Mouse (Mus musculus): Measurements from ENCODE around the gene Wwc2.

The Wwc2 gene

GRCm38 (mm10) chr8:47851824-47852502, 138.8 kb downstream of the Wwc2 start:
- peak; percentile 60 for DNase-seq (ENCODE audit: low spot score)

GRCm38 (mm10) chr8:47849842-47850241, 140.9 kb downstream of the Wwc2 start:
- peak; percentile 64 for DNase-seq (ENCODE audit: low spot score)

DNA sequence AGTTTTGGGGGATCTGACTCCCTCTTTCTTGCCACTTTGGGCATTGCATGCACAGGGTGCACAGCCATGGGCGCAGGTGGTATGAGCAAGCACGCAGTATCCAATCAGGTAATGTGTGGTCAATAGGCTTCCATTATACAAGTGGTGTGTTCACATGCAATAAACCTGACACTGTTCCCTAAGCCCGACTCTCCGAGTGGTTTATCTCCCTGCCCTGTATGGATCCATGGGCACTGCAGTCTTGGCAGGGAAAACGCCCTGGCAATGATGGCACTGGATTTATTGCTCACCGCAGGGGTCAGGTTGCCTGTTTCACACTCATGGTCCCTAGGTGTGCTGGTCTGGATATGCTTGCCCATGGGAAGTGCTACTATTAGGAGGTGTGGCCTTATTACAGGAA, 142.8 kb downstream of the Wwc2 start:
- DNase-seq (ENCODE audit: low spot score): no peak

DNA sequence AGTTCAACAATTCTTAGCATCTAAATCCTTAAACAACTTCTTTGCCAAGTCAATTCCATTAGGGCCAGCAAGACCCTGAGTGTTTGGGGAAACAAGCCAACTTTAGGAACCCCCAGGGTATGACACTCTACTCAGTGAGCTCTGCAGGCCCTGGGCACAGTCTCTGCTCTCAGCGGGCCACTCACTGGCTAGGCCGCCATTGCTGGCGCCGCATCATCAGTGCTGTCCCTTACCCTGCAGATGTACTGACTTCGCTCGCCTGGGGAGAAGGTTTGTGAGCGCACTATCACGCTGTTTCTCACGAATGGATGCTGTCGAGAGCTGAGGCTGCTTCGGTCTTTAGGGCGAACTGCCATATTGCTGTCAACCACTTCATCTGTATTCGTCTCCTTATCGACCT, 143.6 kb downstream of the Wwc2 start:
- DNase-seq (ENCODE audit: low spot score): no peak

- DNase-seq (ENCODE audit: low spot score): no peak
These were observed 144.8 kb downstream of the Wwc2 start for GRCm38 (mm10) chr8:47845956-47846355.

GRCm38 (mm10) chr8:47843651-47844050, 147.1 kb downstream of the Wwc2 start:
- DNase-seq (ENCODE audit: low spot score): peak; percentile 22

GRCm38 (mm10) chr8:47843063-47843462, 147.7 kb downstream of the Wwc2 start:
- no peak for DNase-seq (ENCODE audit: low spot score)

DNA sequence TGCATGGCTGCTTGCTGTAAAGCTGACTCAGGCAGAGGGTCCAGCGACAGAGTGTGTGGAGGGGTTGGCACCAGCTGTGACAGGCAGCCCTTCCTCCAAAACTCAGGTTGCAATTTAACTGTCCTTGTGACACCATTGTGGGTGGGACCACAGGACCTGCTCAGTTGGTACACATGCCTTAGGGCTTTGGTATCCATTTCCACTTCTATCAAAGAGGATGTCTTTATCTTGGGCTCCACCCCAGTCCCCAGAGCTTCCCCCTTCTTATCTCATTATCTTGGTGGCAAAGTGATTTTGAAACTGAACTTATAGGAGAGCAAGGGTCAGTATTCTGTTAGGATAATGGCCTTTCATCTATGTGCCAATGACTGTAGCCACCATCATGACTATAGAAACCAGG, 156.8 kb downstream of the Wwc2 start:
- peak; percentile 28 for DNase-seq (ENCODE audit: low spot score)

DNA sequence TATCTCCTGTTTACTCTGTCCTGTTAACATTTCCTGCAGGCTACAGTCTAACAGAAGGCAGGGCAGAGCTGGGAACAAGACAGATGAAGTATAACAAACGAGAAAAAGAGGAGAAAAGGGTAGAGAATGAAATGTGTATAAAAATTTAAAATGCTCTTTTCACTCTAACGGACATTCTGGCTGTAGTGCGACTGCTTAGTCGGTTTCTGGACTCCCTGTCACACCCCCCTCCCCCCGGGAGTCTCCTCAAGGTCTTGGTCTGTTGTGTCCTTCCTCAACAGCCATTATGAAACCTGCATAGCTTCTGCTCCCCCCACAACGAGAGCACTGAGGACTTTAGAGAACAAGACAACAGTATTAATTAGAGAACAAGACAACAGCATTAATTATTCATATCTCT, 158.1 kb downstream of the Wwc2 start:
- DNase-seq (ENCODE audit: low spot score): no peak

DNA sequence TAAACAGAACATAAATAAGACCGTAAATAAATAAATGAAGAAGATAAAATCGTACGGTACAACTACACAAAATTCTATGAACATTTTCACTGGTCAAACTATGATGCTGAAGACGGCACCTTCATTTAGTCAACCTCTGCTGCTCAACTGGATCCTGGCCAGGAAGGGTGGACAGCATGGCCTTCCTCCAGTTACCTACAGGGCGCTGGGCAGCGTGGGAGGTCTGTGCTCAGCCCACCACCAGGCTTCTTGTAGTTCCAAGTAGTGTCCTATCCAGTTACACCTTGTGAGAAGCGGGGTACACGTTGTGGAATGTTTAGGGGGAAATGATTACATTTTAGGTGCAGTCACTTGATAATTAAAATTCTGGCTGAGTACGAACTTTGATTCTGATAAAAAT, 163.8 kb downstream of the Wwc2 start:
- peak; percentile 39 for DNase-seq (ENCODE audit: low spot score)

DNA sequence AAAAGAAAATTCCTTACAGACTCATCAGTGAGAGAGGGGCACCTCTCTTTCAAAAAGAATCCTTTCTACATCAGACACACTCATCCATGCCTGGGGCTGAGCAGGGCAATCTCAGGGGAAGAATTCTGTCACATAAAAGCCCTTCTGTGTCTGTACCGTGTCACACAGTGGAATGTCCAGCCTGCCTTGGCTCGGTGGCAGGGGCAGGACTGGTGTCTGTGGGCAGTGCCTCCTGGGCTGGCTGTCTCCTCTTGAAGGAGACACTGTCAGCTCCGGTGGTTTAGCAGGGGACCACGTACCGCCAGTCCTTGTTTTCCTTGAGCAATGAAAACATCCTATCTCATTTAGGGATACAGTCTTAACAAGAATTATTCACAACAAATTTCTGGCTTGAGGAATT, 165.1 kb downstream of the Wwc2 start:
- peak; percentile 46 for DNase-seq (ENCODE audit: low spot score)

DNA sequence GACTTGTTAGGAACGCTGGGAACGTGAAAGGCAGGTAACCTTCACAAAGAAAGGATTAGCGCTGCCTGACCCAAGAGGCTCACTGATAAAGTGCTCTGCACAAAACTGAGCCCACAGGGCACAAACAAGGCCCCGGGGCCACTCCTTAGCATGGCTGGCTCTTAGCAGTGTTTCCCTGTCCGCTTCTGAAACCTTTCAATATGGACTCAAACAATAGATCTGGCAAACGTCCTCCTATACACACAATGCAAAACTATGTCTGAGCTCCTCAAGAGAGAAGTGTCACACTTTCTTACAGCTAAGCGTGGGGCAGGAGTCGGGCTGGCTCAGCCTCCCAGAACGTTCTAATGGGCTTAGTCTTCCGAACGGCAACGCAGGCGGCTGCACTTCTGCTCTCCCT, 166.5 kb downstream of the Wwc2 start, which contains the start of gene Cldn22:
Gene Cldn22 (plus strand): TSS at position 301 of the 400 bp plus-strand sequence.
- DNase-seq (ENCODE audit: low spot score): peak; percentile 37

GRCm38 (mm10) chr8:47823777-47824176, 166.9 kb downstream of the Wwc2 start:
- peak; percentile 12 for DNase-seq (ENCODE audit: low spot score)

GRCm38 (mm10) chr8:47822541-47822940, 168.2 kb downstream of the Wwc2 start:
- DNase-seq (ENCODE audit: low spot score): peak; percentile 37

GRCm38 (mm10) chr8:47821843-47822242, 168.9 kb downstream of the Wwc2 start, which contains the start of gene Cldn24:
Gene Cldn24 (plus strand): TSS chr8:47822143.
- peak; percentile 8 for DNase-seq (ENCODE audit: low spot score)

- peak; percentile 37 for DNase-seq (ENCODE audit: low spot score)
These were observed 169.6 kb downstream of the Wwc2 start for GRCm38 (mm10) chr8:47820914-47821772.

DNA sequence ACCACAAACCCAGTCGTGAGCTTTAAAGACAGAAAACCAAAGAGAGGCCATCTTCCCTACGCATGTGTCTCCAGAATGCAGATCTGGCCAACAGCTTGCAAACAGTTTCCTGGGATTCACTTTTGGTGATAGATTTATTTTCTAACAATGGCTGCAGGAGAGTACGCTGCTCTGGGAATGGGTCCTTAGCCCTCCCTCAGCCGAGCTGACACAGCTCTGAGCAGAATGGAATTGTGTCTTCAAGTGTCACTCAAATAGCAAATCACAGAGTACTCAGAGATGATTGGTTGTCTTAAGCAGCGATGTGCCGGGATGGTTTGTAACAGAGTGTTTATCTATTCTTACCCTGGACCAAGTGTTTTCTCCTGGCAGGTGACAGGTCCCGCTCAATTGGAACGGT, 171.7 kb downstream of the Wwc2 start:
- DNase-seq (ENCODE audit: low spot score): no peak

DNA sequence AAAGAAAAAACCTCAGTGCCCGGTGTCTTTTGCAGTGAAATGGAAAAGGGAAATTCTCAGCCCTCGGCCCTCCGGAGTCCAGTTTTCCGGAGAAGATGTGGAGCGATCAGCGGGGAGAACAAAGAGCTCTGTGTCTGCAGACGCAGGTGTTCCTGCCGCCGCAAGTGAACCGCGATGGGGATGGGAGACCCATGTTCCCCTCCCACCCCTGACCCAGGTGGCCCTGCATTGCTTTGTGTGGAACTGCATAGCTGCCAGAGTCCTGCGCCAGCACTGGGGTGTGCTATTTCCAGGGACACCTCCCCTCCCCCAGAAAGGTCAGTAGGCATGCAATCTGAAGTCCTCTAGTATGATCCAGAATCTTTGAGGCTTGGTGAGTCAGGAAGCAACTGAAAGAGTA, 179.5 kb downstream of the Wwc2 start:
- no peak for DNase-seq (ENCODE audit: low spot score)

DNA sequence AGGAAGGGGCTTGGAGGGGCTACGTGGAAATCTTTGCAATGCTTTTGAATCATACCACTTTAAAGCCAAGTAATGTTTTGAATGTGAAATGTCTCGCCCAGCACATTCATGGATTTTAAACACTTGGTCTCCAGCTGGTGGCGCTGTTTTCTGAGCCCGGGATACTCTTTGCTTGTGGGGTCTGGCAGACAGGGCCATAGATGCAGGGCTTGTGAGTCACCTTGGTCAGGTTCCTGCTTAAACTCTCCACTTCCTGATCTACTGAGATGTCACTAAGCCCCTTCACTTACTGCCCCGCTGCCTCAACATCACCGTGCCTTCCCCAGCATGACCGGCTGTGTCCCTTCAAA, 180.1 kb downstream of the Wwc2 start:
- peak; percentile 70 for DNase-seq (ENCODE audit: low spot score)

GRCm38 (mm10) chr8:47809970-47810665, 180.6 kb downstream of the Wwc2 start:
- DNase-seq (ENCODE audit: low spot score): no peak

GRCm38 (mm10) chr8:47804262-47804661, 186.5 kb downstream of the Wwc2 start:
- no peak for DNase-seq (ENCODE audit: low spot score)

DNA sequence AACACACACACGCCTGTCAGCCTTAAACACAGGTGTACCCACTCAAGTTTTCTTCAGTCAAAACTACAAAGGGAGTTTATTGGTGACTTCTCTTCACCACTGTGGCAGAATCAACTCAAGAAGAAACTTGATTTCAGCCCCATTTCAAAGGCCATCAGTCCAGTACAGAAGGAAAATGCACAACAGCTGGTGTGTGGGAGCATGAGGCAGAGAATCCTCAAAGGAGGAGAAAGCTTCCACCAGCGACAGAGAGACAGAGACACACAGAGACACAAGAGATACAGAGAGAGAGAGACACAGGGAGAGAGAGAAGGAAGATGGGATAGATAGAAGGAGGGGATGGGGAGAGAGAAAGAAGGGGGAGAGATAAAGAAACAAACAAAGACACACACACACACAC, 188.4 kb downstream of the Wwc2 start:
- DNase-seq (ENCODE audit: low spot score): no peak

DNA sequence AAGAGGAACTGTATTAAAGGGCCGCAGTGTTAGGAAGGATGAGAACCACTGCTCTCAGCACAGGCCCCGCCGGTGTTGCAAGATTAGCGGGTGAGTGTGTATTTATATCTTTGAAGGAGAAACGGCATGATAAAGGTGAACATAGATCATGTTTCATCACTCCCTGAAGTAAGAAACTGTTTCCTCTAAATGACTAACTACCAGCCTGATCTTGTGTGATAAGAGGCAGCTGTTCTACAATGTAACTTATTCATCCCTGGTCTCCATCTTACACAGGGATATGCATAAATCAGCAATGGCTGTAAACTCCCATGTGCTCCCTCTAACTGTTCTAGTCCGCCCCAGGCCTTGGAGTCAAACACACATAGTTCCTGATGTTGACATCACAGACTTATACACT, 191.3 kb downstream of the Wwc2 start:
- no peak for DNase-seq (ENCODE audit: low spot score)

Data from testis, postnatal 10 days (tissue).